Mouse (Mus musculus) forebrain, embryonic 15.5 days (tissue): ENCODE results near the gene Olfr98. TPM values are rescaled to one million over a fixed set of nuclear protein-coding genes. Genes with fewer than 3 reads are reported as not detected.
"Not testable (repeated sequence)": the region's sequence is repeated elsewhere in the genome, so short reads cannot be mapped to it uniquely, and the experiment has no call there.

Experiments
- ATAC-seq: fragments of 200-750 bp; cut with Nextera tagmentation; replicated peaks from 2 replicates; pipeline ENCODE4 v1.8.0; 2017; ENCODE audit warnings: mild to moderate bottlenecking, moderate TSS enrichment, moderate library complexity
- H3K27ac ChIP-seq: fragments of 300-500 bp; sonication (generic); replicated peaks from 2 replicates; pipeline ENCODE4 v1.5.1; 2015; ENCODE audit warnings: mild to moderate bottlenecking, inconsistent platforms
- H3K27me3 ChIP-seq: fragments of 300-500 bp; sonication (generic); 2 replicates; pipeline ENCODE4 v1.6.1; 2015; ENCODE audit warnings: inconsistent platforms
- H3K36me3 ChIP-seq: fragments of 300-500 bp; sonication (generic); 2 replicates; pipeline ENCODE4 v1.6.1; 2015; ENCODE audit warnings: mild to moderate bottlenecking, inconsistent platforms
- H3K4me1 ChIP-seq: fragments of 300-500 bp; sonication (generic); 2 replicates; pipeline ENCODE4 v1.6.1; 2015; ENCODE audit warnings: inconsistent platforms
- H3K4me2 ChIP-seq: fragments of 300-500 bp; sonication (generic); replicated peaks from 2 replicates; pipeline ENCODE4 v1.6.1; 2015; ENCODE audit warnings: mild to moderate bottlenecking, inconsistent platforms
- H3K4me3 ChIP-seq: fragments of 300-500 bp; sonication (generic); 2 replicates; pipeline ENCODE4 v1.5.1; 2015; ENCODE audit warnings: mild to moderate bottlenecking, inconsistent platforms
- H3K9ac ChIP-seq: fragments of 300-500 bp; sonication (generic); replicated peaks from 2 replicates; pipeline ENCODE4 v1.6.1; 2015; ENCODE audit warnings: mild to moderate bottlenecking, inconsistent platforms
- H3K9me3 ChIP-seq: fragments of 300-500 bp; sonication (generic); 2 replicates; pipeline ENCODE4 v1.6.1; 2016; ENCODE audit warnings: inconsistent platforms
- WGBS: fragments of 180-500 bp; shearing (Covaris S2); methylation state at CpG from one replicate; pipeline ENCODE4 v1.1.7; 2015; ENCODE audit warnings: mixed read lengths; 5-methylcytosine and 5-hydroxymethylcytosine counted together
- polyA plus RNA-seq: library from polyadenylated mRNA; unstranded; fragments of >200 nt; fragmentation: Nextera tagmentation; extraction: Ambion mirVana; gene quantifications from 2 replicates; pipeline ENCODE4 v1.2.1, GENCODE M21; 2015

Olfr98 gene
- polyA plus RNA-seq, 1 experiment from 2014 or later, result not detected

DNA sequence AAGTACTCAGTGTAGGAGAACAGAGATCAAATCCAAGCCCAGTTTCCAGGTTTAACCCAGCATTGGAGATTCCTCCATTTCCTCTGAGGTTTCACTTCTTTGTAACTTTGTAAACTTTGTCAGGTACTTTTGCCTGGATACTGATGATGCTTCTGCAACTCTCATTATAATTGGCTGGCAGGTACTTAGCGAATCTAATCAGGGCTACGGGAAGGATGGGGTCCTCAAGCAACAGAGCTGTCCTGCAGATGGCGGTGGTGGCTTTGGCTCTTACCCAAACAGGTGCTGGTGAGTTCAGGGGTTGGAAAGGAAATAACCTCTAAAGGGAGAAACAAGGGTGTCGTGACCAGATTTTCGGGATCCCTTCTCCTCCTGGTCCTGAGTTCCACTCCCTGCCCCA, 16.8 kb downstream of the Olfr98 start:
- Histone ChIP-seq H3K4me1 (no peaks in the 10 kb centered on the region), H3K4me3 (no peak overlapping the region), H3K27ac (no peak overlapping the region), H3K36me3 (no peaks in the 10 kb centered on the region), H3K9ac (no peak overlapping the region), H3K27me3 (no peaks in the 10 kb centered on the region), H3K9me3 (no peaks in the 10 kb centered on the region), H3K4me2 (no peak overlapping the region)
- 31% methylated on average over 5 of the region's 5 CpGs for WGBS
- no peak for ATAC-seq

DNA sequence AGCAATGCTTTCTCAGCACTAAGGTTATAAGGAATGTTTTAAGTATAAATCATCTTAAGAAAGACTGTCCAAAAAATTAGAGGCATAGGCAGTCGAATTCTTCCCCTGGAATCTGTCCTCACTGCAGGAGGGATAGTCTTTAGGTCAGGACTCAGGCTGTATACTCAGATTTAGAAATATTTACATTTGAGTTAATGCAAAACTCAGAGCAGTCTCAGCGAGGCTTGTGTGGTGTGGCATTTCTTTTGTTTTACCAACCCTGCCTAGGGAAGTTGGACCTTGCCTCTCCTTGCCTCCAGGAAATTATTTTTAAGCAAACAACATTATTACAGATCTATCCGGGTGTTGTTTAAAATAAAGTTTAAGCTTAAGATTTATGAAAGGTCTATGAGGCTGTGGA, 21.4 kb downstream of the Olfr98 start:
- H3K27me3 ChIP-seq, result no peaks in the 10 kb centered on the region
- no peak overlapping the region for H3K4me3 ChIP-seq
- H3K36me3 ChIP-seq, result no peaks in the 10 kb centered on the region
- no peaks in the 10 kb centered on the region for H3K9me3 ChIP-seq
- no peak overlapping the region for H3K27ac ChIP-seq
- no peak for ATAC-seq
- WGBS, result 64% methylated on average over 3 of the region's 3 CpGs
- H3K9ac ChIP-seq, result no peak overlapping the region
- H3K4me2 ChIP-seq, result no peak overlapping the region
- no peaks in the 10 kb centered on the region for H3K4me1 ChIP-seq

DNA sequence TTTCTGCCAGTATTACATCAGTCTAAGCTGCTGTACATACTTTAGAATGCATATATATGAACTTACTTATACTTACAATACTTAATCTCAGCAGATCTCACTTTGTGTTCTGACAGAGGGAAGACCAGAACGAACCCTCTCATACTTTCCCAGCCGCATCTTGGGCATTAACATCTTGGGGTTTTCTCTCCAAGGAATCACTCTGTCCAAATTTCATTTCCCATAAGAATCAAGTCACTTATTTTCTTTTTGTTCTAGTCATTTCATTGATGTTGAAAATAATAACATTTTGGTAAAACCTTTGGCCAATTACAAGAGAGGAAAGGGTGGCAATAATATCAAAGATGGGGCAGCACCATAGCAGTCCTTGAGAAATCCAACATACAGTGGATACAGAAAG, 26.3 kb downstream of the Olfr98 start, which contains the start of gene Olfr97:
Gene Olfr97 (minus strand): TSS at position 101 of the 400 bp plus-strand sequence.
- not testable (repeated sequence) for H3K4me2 ChIP-seq, H3K27me3 ChIP-seq, H3K27ac ChIP-seq, H3K9me3 ChIP-seq, H3K36me3 ChIP-seq, ATAC-seq, H3K9ac ChIP-seq, H3K4me3 ChIP-seq, H3K4me1 ChIP-seq
- WGBS, result 88% methylated on average over 2 of the region's 2 CpGs

DNA sequence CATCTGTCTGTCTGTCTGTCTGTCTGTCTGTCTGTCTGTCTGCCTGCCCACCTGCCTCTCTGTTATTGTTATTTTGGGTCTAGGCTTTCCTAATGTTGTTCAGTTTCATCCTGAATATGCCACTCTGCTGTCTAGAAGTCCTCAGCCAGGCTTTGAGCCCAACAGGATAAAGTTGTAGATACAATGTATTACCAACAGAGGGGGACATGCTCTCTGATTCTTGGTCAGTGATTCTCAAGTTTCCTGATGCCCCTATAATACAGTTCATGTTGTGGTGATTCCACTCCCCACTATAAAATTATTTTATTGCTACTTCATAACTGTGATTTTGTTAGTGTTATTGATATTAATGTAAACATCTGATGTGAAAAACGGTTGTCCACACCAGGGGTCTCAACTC, 41.7 kb downstream of the Olfr98 start:
- Histone ChIP-seq H3K27me3 (no peaks in the 10 kb centered on the region), H3K9ac (no peak overlapping the region), H3K36me3 (no peaks in the 10 kb centered on the region), H3K9me3 (no peaks in the 10 kb centered on the region), H3K4me2 (no peak overlapping the region), H3K4me3 (no peak overlapping the region), H3K27ac (no peak overlapping the region), H3K4me1 (no peaks in the 10 kb centered on the region)
- no peak for ATAC-seq
- WGBS, result 33% methylated on average over 1 of the region's 1 CpGs

DNA sequence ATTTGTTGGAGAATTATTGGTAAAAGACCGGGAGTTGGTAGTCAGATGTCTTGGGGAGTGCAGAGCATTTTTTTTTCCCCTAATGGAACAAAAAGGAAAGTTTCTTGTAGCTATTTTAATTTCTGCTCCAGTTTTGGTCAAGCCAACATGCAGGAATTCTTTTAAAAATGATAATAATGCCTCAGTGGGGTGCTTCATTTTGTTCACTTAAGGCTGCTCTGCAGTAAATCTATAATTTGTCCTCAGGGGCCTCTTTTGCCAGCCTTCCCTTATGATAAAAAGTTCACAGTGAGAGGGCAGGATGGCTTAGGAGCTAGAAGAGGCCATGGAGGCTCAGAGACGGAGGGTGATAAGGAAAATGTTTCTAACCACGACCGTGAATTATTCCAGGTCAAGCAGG, 43.7 kb downstream of the Olfr98 start, which contains the start of gene Olfr96:
Gene Olfr96 (plus strand): TSS at position 301 of the 400 bp plus-strand sequence.
- no peak within 1 kb of the TSS for H3K9ac ChIP-seq
- no peaks in the 10 kb centered on the region for H3K27me3 ChIP-seq
- no peak within 1 kb of the TSS for H3K4me2 ChIP-seq
- no peak for ATAC-seq
- H3K27ac ChIP-seq, result no peak within 1 kb of the TSS
- no peaks in the 10 kb centered on the region for H3K4me1 ChIP-seq
- no peaks in the 10 kb centered on the region for H3K9me3 ChIP-seq
- WGBS, result 58% methylated on average over 4 of the region's 4 CpGs
- no peaks in the 10 kb centered on the region for H3K36me3 ChIP-seq
- no peak within 1 kb of the TSS for H3K4me3 ChIP-seq

DNA sequence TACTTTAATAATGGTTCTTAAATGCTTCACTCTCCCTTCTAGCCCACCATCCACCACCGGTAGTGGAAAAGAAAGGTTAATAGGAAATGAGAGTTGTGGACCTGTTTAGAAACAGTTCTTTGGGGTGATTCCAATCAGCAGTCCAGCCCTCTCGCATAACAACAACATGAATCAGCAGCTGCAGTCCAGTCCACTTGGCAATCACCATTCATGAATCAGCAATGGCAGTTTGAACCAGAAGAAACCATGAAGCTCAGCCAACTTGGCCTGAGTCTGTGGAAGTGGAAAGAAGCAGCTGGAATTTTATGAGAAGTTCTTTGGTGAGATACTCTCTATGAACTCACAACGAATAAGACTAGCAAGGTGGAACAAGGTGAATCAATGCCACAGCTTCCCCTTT, 45.1 kb downstream of the Olfr98 start:
- H3K36me3 ChIP-seq, result no peaks in the 10 kb centered on the region

DNA sequence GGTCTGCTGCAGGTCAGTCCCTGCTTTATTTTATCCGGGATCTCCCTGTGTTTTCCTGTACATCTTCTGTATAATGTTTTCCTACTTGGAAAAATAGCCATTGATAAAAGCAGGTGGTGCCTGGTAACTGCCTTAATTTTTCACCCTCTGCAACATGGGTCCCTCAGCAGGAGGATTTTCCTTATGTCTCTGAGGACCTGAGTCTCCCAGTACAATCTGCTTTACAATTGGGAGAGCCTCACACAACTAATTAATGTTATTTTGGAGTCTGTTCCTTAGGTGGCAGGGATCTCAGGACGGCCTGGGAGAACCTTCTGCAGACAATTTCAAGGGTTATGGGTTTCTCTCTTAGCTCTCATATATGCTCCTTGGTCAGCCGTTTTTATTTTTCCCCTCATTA, 50.5 kb downstream of the Olfr98 start, which contains the start of gene Olfr95:
Gene Olfr95 (minus strand): TSS at position 101 of the 400 bp plus-strand sequence.
- Histone ChIP-seq H3K4me1 (peaks cover 6% of the 10 kb centered on the region), H3K4me2 (no peak within 1 kb of the TSS), H3K9me3 (no peaks in the 10 kb centered on the region), H3K27me3 (peaks cover 8% of the 10 kb centered on the region), H3K9ac (no peak within 1 kb of the TSS), H3K4me3 (no peak within 1 kb of the TSS), H3K36me3 (no peaks in the 10 kb centered on the region), H3K27ac (no peak within 1 kb of the TSS)
- WGBS, result 74% methylated on average over 3 of the region's 3 CpGs
- ATAC-seq, result no peak

More for the DNA sequence above, 45.1 kb downstream of the Olfr98 start:
- no peak for ATAC-seq
- no peaks in the 10 kb centered on the region for H3K4me1 ChIP-seq
- no peak overlapping the region for H3K4me3 ChIP-seq
- 89% methylated on average over 3 of the region's 3 CpGs for WGBS
- H3K27ac ChIP-seq, result no peak overlapping the region
- H3K9ac ChIP-seq, result no peak overlapping the region
- H3K4me2 ChIP-seq, result no peak overlapping the region
- no peaks in the 10 kb centered on the region for H3K27me3 ChIP-seq
- no peaks in the 10 kb centered on the region for H3K9me3 ChIP-seq

Other genes starting within 250 kb of the Olfr98 start
- 1.9 and 2.4 TPM in 2 replicates for gene Mog, start 240.4 kb downstream of the Olfr98 start, polyA plus RNA-seq
- 50.9 and 53.1 TPM in 2 replicates for gene Gabbr1, start 217.8 kb downstream of the Olfr98 start, polyA plus RNA-seq
- not detected in 2 replicates for gene Olfr90, start 175.2 kb downstream of the Olfr98 start, polyA plus RNA-seq
- not detected in 2 replicates for gene Olfr91, start 165.5 kb downstream of the Olfr98 start, polyA plus RNA-seq
- not detected in 2 replicates for gene Olfr92, start 143.7 kb downstream of the Olfr98 start, polyA plus RNA-seq
- gene Olfr93, start 102.3 kb downstream of the Olfr98 start, polyA plus RNA-seq, result not detected in 2 replicates
- gene Ubd, start 69.9 kb downstream of the Olfr98 start, polyA plus RNA-seq, result not detected in 2 replicates
- gene Olfr94, start 62.8 kb downstream of the Olfr98 start, polyA plus RNA-seq, result not detected in 2 replicates
- gene Olfr95, start 50.6 kb downstream of the Olfr98 start, polyA plus RNA-seq, result not detected in 2 replicates
- gene Olfr96, start 43.6 kb downstream of the Olfr98 start, polyA plus RNA-seq, result not detected in 2 replicates
- not detected in 2 replicates for gene Olfr97, start 26.4 kb downstream of the Olfr98 start, polyA plus RNA-seq
- 0.61 and 1.0 TPM in 2 replicates for gene H2-M3, start 6.5 kb upstream of the Olfr98 start, polyA plus RNA-seq
- gene Olfr99, start 19.7 kb upstream of the Olfr98 start, polyA plus RNA-seq, result not detected in 2 replicates
- gene Olfr101, start 40.6 kb upstream of the Olfr98 start, polyA plus RNA-seq, result not detected in 2 replicates
- gene Olfr102, start 53.3 kb upstream of the Olfr98 start, polyA plus RNA-seq, result not detected in 2 replicates
- not detected in 2 replicates for gene Olfr103, start 75.9 kb upstream of the Olfr98 start, polyA plus RNA-seq
- not detected in 2 replicates for gene Olfr104-ps, start 95.8 kb upstream of the Olfr98 start, polyA plus RNA-seq
- gene Olfr105-ps, start 115.3 kb upstream of the Olfr98 start, polyA plus RNA-seq, result not detected in 2 replicates
- gene Olfr106-ps, start 126.6 kb upstream of the Olfr98 start, polyA plus RNA-seq, result not detected in 2 replicates
- gene Olfr107, start 135.5 kb upstream of the Olfr98 start, polyA plus RNA-seq, result not detected in 2 replicates
- not detected in 2 replicates for gene Olfr108, start 181.7 kb upstream of the Olfr98 start, polyA plus RNA-seq
- not detected in 2 replicates for gene Olfr109, start 195.2 kb upstream of the Olfr98 start, polyA plus RNA-seq
- gene H2-M2, start 219.8 kb upstream of the Olfr98 start, polyA plus RNA-seq, result not detected in 2 replicates
- gene Olfr110, start 228.7 kb upstream of the Olfr98 start, polyA plus RNA-seq, result not detected in 2 replicates
- gene Olfr111, start 244.3 kb upstream of the Olfr98 start, polyA plus RNA-seq, result not detected in 2 replicates